In the genomic region with DNA sequence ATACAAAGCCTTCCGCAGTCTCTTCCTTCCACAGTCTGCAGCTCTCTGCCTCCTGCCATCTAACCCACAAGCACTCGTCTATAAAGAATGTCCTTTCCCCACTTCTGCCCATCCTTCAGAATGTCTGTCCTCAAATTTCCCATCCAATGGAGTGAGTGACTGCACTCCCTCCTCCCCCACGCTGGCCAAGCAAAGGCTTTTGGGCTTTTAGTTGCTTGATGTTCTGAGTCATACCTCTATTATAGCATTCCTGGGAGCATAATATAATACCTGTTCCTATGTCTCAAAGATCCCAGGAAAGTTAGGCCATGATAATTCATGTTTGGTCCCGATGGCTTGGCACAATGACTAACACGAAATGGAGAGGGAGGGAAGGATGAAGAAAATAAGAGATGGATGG, we compare ENCODE assay signal across 9 mouse cellular contexts. TPM values are rescaled to one million over a fixed set of nuclear protein-coding genes. Genes with fewer than 3 reads are reported as not detected.
DNase-seq lines count a peak whose midpoint lies in the region; ATAC-seq and TF ChIP-seq lines count a peak whose summit lies in the region.
"Had no signal": no experiment of that assay in that cellular context is flagged by ENCODE, and none has a peak within 500 bp of the region (broad histone marks: within the 10 kb centered on the region; RNA-seq: fewer than 3 reads in every experiment).

No protein-coding gene starts in this region.

- H3K27ac ChIP-seq in heart, embryonic 10.5 days, result peak overlapping the region; percentile 91
- H3K27ac ChIP-seq in ES-E14 (ENCODE audit: insufficient read depth, low read depth, low read length, poor library complexity, severe bottlenecking), result no peak overlapping the region
- H3K27ac ChIP-seq in heart, embryonic 16.5 days (ENCODE audit: low read length), result peak overlapping the region; percentile 80
- peak overlapping the region; percentile 53 for H3K27ac ChIP-seq in macrophage

- 34% methylated on average over 5 of the region's 5 CpGs for WGBS in heart, embryonic 10.5 days
- 37% methylated on average over 5 of the region's 5 CpGs for WGBS in heart, embryonic 16.5 days
- WGBS in macrophage (ENCODE audit: missing documents), result 58% methylated on average over 5 of the region's 5 CpGs

- peaks cover 20% of the 10 kb centered on the region for H3K4me1 ChIP-seq in heart, embryonic 10.5 days
- H3K4me1 ChIP-seq in ES-E14 (ENCODE audit: control insufficient read depth in 2 of 2, insufficient read depth in 2 of 2, low read length in 2 of 2, poor library complexity in 1 of 2), result peaks cover 2 to 13% of the 10 kb centered on the region in 2 experiments; a peak in 2 of 4 replicates
- peaks cover 10% of the 10 kb centered on the region; the same call in 1 of the 2 replicates for H3K4me1 ChIP-seq in heart, embryonic 16.5 days (ENCODE audit: control insufficient read depth, insufficient read depth, low read length)

- ATAC-seq in heart, embryonic 16.5 days (replicated peaks; ENCODE audit: extremely low read depth, insufficient read depth, low FRiP score), result no peak

- H3K79me2 ChIP-seq in macrophage (ENCODE audit: inconsistent target), result peaks cover 37% of the 10 kb centered on the region

- peak overlapping the region; percentile 80 for H3K4me3 ChIP-seq in heart, embryonic 10.5 days
- H3K4me3 ChIP-seq in ES-E14 (ENCODE audit: insufficient read depth in 1 of 2, low read depth in 1 of 2, low read length in 2 of 2, poor library complexity in 1 of 2, severe bottlenecking in 1 of 2), result peak overlapping the region; percentile 84 to 96; a peak in 3 of 4 replicates
- peak overlapping the region; percentile 83 for H3K4me3 ChIP-seq in heart, embryonic 16.5 days (ENCODE audit: low read length)
- H3K4me3 ChIP-seq in macrophage (ENCODE audit: inconsistent target), result peak overlapping the region; percentile 33; the same call in 1 of the 2 replicates

- DNase-seq in heart, embryonic 10.5 days (ENCODE audit: low spot score), result no peak
- DNase-seq in heart, postnatal 10 days, result no peak
- DNase-seq in ES-E14 (ENCODE audit: low read depth, low spot score), result no peak
- DNase-seq in thymus, postnatal 10 days (ENCODE audit: low spot score in 2 of 2), result no peak
- no peak for DNase-seq in adrenal gland, postnatal 25 days
- DNase-seq in embryo, embryonic 10 days (ENCODE audit: low spot score), result no peak

- H3K36me3 ChIP-seq in heart, embryonic 10.5 days, result peaks cover 7% of the 10 kb centered on the region
- H3K36me3 ChIP-seq in ES-E14 (ENCODE audit: control insufficient read depth, insufficient read depth, low read length, poor library complexity, severe bottlenecking) (peaks cover 7% of the 10 kb centered on the region; the same call in 1 of the 2 replicates), macrophage (ENCODE audit: inconsistent target) (peaks cover 17% of the 10 kb centered on the region)
- H3K36me3 ChIP-seq in heart, embryonic 16.5 days (ENCODE audit: control insufficient read depth, insufficient read depth), result no peaks in the 10 kb centered on the region

- peak overlapping the region; percentile 83; the same call in 1 of the 2 replicates for H3K9ac ChIP-seq in ES-E14 (ENCODE audit: insufficient read depth, low read depth, low read length, poor library complexity, severe bottlenecking)
- H3K9ac ChIP-seq in heart, embryonic 16.5 days (ENCODE audit: low read length), result no peak overlapping the region; the same call in 1 of the 2 replicates

- peak overlapping the region; percentile 94 for H3K4me2 ChIP-seq in heart, embryonic 16.5 days (ENCODE audit: low read depth, low read length)

- H3K27me3 ChIP-seq in heart, embryonic 10.5 days (ENCODE audit: insufficient read depth, poor library complexity, severe bottlenecking), result peaks cover 10% of the 10 kb centered on the region; the same call in 1 of the 2 replicates
- no peaks in the 10 kb centered on the region for H3K27me3 ChIP-seq in heart, embryonic 16.5 days (ENCODE audit: control insufficient read depth, insufficient read depth, low read length)

- in situ Hi-C loops in ES-E14 (cut with MboI; ENCODE audit: low sequenced_read_pairs in 2 of 2, unreplicated experiment in 2 of 2), result no loop called here

- intact Hi-C loops in heart, postnatal 10 days (cut with DNase I), result loop anchor here (5.0 kb wide), 3 partner anchors 176 to 326 kb away; no protein-coding TSS in a partner anchor

- no peaks in the 10 kb centered on the region for H3K9me3 ChIP-seq in heart, embryonic 10.5 days
- H3K9me3 ChIP-seq in ES-E14 (ENCODE audit: control insufficient read depth, insufficient read depth, low read depth, low read length), result no peaks in the 10 kb centered on the region
- no peaks in the 10 kb centered on the region for H3K9me3 ChIP-seq in heart, embryonic 16.5 days (replicated peaks; ENCODE audit: control insufficient read depth, low read length)

TF ChIP-seq in ES-E14, 5 proteins besides CTCF, POLR2A, EP300 and RAD21:
- no peak for TF ChIP-seq CHD2 (IDR thresholded peaks at IDR 0.05; ENCODE audit: low read depth, low read length)
- TF ChIP-seq MAFK (IDR thresholded peaks at IDR 0.05; ENCODE audit: insufficient read depth, low read depth, low read length), result no peak
- TF ChIP-seq HCFC1 (IDR thresholded peaks at IDR 0.05; ENCODE audit: borderline replicate concordance, insufficient read depth, low read length), result no peak
- no peak for TF ChIP-seq ZC3H11A (IDR thresholded peaks at IDR 0.05; ENCODE audit: borderline replicate concordance, low read depth, low read length)
- TF ChIP-seq ZNF384 (IDR thresholded peaks at IDR 0.05; ENCODE audit: low read depth, low read length), result no peak

RNA-seq across cellular contexts. Expression of a gene that starts 0.9 kb away (rescaled TPM):
- polyA plus RNA-seq in heart, embryonic 10.5 days (2016; fragmentation: Nextera tagmentation; extraction: Ambion mirVana), result 11.5 and 19.3 TPM in 2 replicates
- 10 to 100 TPM; 13.0 to 15.1 TPM for total RNA-seq in heart, postnatal 10 days (2021)
- 30.6 and 43.1 TPM in 2 replicates for total RNA-seq in ES-E14 (2012; rRNA removed)
- 9.5 and 11.7 TPM in 2 replicates for polyA plus RNA-seq in heart, embryonic 16.5 days (2015; fragmentation: Nextera tagmentation; extraction: Ambion mirVana)
- total RNA-seq in macrophage (2018; cell fraction: chromatin; rRNA removed), result 1,000 to 10,000 TPM in 11 of 26 experiments, 100 to 1,000 TPM in 15; 122 to 1,570 (median 865) TPM
- total RNA-seq in macrophage (2018; cell fraction: cytosol; rRNA removed), result 100 to 1,000 TPM; 129 to 393 (median 270) TPM
- total RNA-seq in macrophage (2018; cell fraction: nucleus; rRNA removed), result 100 to 1,000 TPM; 145 to 858 (median 561) TPM
- polyA plus RNA-seq in macrophage (2018), result 230 to 319 TPM (median 312 TPM) in 3 replicates
- 17.1 and 29.9 TPM in 2 replicates for total RNA-seq in adrenal gland, postnatal 25 days (2021)

RNA-seq across cellular contexts. Expression of a gene that starts 20.1 kb away (rescaled TPM):
- polyA plus RNA-seq in heart, embryonic 10.5 days (2016; fragmentation: Nextera tagmentation; extraction: Ambion mirVana), result 31.0 and 37.5 TPM in 2 replicates
- 10 to 100 TPM in 1 of 2 experiments, 1 to 10 TPM in 1; 8.2 to 13.4 TPM for total RNA-seq in heart, postnatal 10 days (2021)
- total RNA-seq in ES-E14 (2012; rRNA removed), result 29.1 and 31.2 TPM in 2 replicates
- polyA plus RNA-seq in heart, embryonic 16.5 days (2015; fragmentation: Nextera tagmentation; extraction: Ambion mirVana), result 25.2 and 27.8 TPM in 2 replicates
- 10 to 100 TPM in 20 of 26 experiments, 1 to 10 TPM in 6; 7.7 to 19.3 (median 12.0) TPM for total RNA-seq in macrophage (2018; cell fraction: chromatin; rRNA removed)
- 10 to 100 TPM; 35.3 to 80.0 (median 55.9) TPM for total RNA-seq in macrophage (2018; cell fraction: cytosol; rRNA removed)
- 10 to 100 TPM; 12.6 to 31.8 (median 18.8) TPM for total RNA-seq in macrophage (2018; cell fraction: nucleus; rRNA removed)
- 29.8 to 44.9 TPM (median 39.4 TPM) in 3 replicates for polyA plus RNA-seq in macrophage (2018)
- 23.0 and 25.4 TPM in 2 replicates for total RNA-seq in adrenal gland, postnatal 25 days (2021)

RNA-seq across cellular contexts. Expression of a gene that starts 21.7 kb away (rescaled TPM):
- polyA plus RNA-seq in heart, embryonic 10.5 days (2016; fragmentation: Nextera tagmentation; extraction: Ambion mirVana), result 37.9 and 42.9 TPM in 2 replicates
- 10 to 100 TPM; 22.3 to 26.1 TPM for total RNA-seq in heart, postnatal 10 days (2021)
- 76.5 and 77.5 TPM in 2 replicates for total RNA-seq in ES-E14 (2012; rRNA removed)
- 22.1 and 22.5 TPM in 2 replicates for polyA plus RNA-seq in heart, embryonic 16.5 days (2015; fragmentation: Nextera tagmentation; extraction: Ambion mirVana)
- total RNA-seq in macrophage (2018; cell fraction: chromatin; rRNA removed), result 10 to 100 TPM in 24 of 26 experiments, 1 to 10 TPM in 2; 8.1 to 32.4 (median 21.4) TPM
- 10 to 100 TPM; 14.1 to 24.3 (median 19.8) TPM for total RNA-seq in macrophage (2018; cell fraction: cytosol; rRNA removed)
- 10 to 100 TPM; 10.7 to 37.3 (median 20.3) TPM for total RNA-seq in macrophage (2018; cell fraction: nucleus; rRNA removed)
- polyA plus RNA-seq in macrophage (2018), result 16.8 to 21.8 TPM (median 20.3 TPM) in 3 replicates
- 23.3 and 26.7 TPM in 2 replicates for total RNA-seq in adrenal gland, postnatal 25 days (2021)

RNA-seq across cellular contexts. Expression of a gene that starts 27.7 kb away (rescaled TPM):
- polyA plus RNA-seq in heart, embryonic 10.5 days (2016; fragmentation: Nextera tagmentation; extraction: Ambion mirVana), result 0.73 and 1.2 TPM in 2 replicates
- 1 to 10 TPM; 1.4 to 2.1 TPM for total RNA-seq in heart, postnatal 10 days (2021)
- total RNA-seq in ES-E14 (2012; rRNA removed), result 0.54 and 1.5 TPM in 2 replicates
- 1.5 and 1.7 TPM in 2 replicates for polyA plus RNA-seq in heart, embryonic 16.5 days (2015; fragmentation: Nextera tagmentation; extraction: Ambion mirVana)
- 10 to 100 TPM; 15.3 to 70.9 (median 30.3) TPM for total RNA-seq in macrophage (2018; cell fraction: chromatin; rRNA removed)
- 1 to 10 TPM; 2.5 to 9.7 (median 5.3) TPM for total RNA-seq in macrophage (2018; cell fraction: cytosol; rRNA removed)
- 10 to 100 TPM in 25 of 26 experiments, 1 to 10 TPM in 1; 9.8 to 55.7 (median 28.5) TPM for total RNA-seq in macrophage (2018; cell fraction: nucleus; rRNA removed)
- 2.4 to 5.2 TPM (median 4.4 TPM) in 3 replicates for polyA plus RNA-seq in macrophage (2018)
- total RNA-seq in adrenal gland, postnatal 25 days (2021), result 1.5 and 1.8 TPM in 2 replicates

RNA-seq across cellular contexts. Expression of a gene that starts 28.2 kb away (rescaled TPM):
- polyA plus RNA-seq in heart, embryonic 10.5 days (2016; fragmentation: Nextera tagmentation; extraction: Ambion mirVana), result 3.7 and 6.0 TPM in 2 replicates
- 1 to 10 TPM; 7.2 to 7.7 TPM for total RNA-seq in heart, postnatal 10 days (2021)
- total RNA-seq in ES-E14 (2012; rRNA removed), result 2.9 and 6.6 TPM in 2 replicates
- 10.2 and 10.9 TPM in 2 replicates for polyA plus RNA-seq in heart, embryonic 16.5 days (2015; fragmentation: Nextera tagmentation; extraction: Ambion mirVana)
- 100 to 1,000 TPM in 19 of 26 experiments, 10 to 100 TPM in 7; 38.5 to 511 (median 181) TPM for total RNA-seq in macrophage (2018; cell fraction: chromatin; rRNA removed)
- 100 to 1,000 TPM in 21 of 26 experiments, 10 to 100 TPM in 5; 78.1 to 341 (median 209) TPM for total RNA-seq in macrophage (2018; cell fraction: cytosol; rRNA removed)
- total RNA-seq in macrophage (2018; cell fraction: nucleus; rRNA removed), result 100 to 1,000 TPM in 24 of 26 experiments, 10 to 100 TPM in 2; 63.6 to 577 (median 286) TPM
- polyA plus RNA-seq in macrophage (2018), result 84.4 to 133 TPM (median 111 TPM) in 3 replicates
- total RNA-seq in adrenal gland, postnatal 25 days (2021), result 5.5 and 7.1 TPM in 2 replicates
- total RNA-seq: neutrophil, adult 5-6 weeks had no signal

Comparison
In these comparisons a context has a peak if more than half of its experiments do, and no peak if none do; other contexts are left out.
1. H3K4me3 ChIP-seq: peak in every context shown above with its lines; median percentile 90 in ES-E14; 83 in heart, embryonic 16.5 days; 80 in heart, embryonic 10.5 days; 33 in macrophage.